Mouse (Mus musculus) lung, adult 2 months (tissue): ENCODE data around the gene Acacb. TPM values are rescaled to one million over a fixed set of nuclear protein-coding genes. Genes with fewer than 3 reads are reported as not detected.

Experiments used
- DNase-seq: peaks from one replicate; pipeline ENCODE4 v3.0.0; 2022
- H3K4me1 ChIP-seq: fragments of 200-500 bp; 2 replicates; pipeline ENCODE4 v1.6.1; 2011; ENCODE audit warnings: low read length; ENCODE audit not compliant: control insufficient read depth, insufficient read depth
- H3K4me3 ChIP-seq: fragments of 200-500 bp; replicated peaks from 2 replicates; pipeline ENCODE3; 2011; ENCODE audit warnings: low read depth, mild to moderate bottlenecking, control low read depth, low read length; ENCODE audit errors: extremely low read depth
- CTCF ChIP-seq: fragments of 200-500 bp; IDR thresholded peaks from 2 replicates; pipeline ENCODE4 v1.5.1; 2011; ENCODE audit warnings: mild to moderate bottlenecking, low read length, control low read depth; ENCODE audit not compliant: insufficient read depth
- POLR2A ChIP-seq: fragments of 200-500 bp; IDR thresholded peaks from 2 replicates; pipeline ENCODE4 v1.6.1; 2011; ENCODE audit warnings: low read depth, mild to moderate bottlenecking, control low read depth, low read length, borderline replicate concordance; ENCODE audit errors: extremely low read depth
- WGBS: fragments of 180-500 bp; shearing (Covaris S2); methylation state at CpG from one replicate; pipeline ENCODE4 v1.1.7; 2018; 5-methylcytosine and 5-hydroxymethylcytosine counted together
- polyA plus RNA-seq: library from polyadenylated mRNA; depleted of rRNA; stranded (reverse); fragments of >200 nt; gene quantifications from 2 replicates; pipeline ENCODE4 v1.2.3, GENCODE M21; 2012; rRNA removed

Gene Acacb
- polyA plus RNA-seq, result 20.0 and 37.5 TPM in 2 replicates

DNA sequence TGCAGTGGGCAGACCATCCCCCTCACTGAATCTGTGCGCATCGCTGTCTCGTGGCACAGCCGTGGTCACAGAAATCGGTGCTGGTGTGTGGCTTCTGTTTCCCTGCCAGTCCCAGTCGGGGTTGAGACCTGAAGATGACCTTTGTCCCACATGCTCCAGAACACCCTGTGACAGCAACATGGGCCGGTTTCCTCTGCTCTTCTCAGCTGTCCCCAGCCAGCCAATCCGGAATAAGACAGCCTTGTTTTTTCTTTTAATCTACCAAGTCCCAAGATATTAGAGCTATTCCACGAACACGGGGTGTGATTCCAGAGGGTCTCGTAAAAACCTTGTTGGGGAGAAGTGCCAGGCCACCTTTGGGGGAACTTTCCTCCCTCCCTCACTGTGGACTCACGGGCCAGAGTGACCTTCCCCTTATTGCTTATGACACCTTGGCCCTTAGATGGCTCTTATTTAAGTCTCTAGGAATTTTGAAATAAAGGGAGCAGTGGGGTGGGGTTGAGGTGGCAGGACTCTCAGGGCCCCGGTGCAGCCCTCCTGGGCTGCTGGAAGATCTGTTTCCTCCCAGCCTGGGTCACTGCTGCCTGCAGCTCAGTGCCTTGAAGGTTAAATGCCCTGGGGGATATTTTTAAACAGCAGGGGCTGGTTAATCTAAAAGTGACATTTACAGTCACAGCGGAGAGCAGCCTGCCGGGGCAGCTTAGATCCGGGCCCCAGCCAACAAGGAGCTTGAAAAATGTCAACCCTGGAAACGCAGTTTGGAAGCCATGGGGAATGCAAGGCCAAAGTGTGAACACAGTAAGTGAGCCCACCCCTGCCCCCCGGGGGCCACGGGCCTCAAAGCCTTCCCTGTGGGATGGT is at the start of gene Acacb:
TSS of gene Acacb (plus strand) at position 508 of the 861 bp plus-strand sequence.
- H3K4me3 ChIP-seq, result no peak within 1 kb of the TSS
- no peak for TF ChIP-seq POLR2A
- no peak for TF ChIP-seq CTCF
- 40% methylated on average over 19 of the region's 19 CpGs for WGBS
- no peaks in the 10 kb centered on the region for H3K4me1 ChIP-seq
- DNase-seq, result no peak

DNA sequence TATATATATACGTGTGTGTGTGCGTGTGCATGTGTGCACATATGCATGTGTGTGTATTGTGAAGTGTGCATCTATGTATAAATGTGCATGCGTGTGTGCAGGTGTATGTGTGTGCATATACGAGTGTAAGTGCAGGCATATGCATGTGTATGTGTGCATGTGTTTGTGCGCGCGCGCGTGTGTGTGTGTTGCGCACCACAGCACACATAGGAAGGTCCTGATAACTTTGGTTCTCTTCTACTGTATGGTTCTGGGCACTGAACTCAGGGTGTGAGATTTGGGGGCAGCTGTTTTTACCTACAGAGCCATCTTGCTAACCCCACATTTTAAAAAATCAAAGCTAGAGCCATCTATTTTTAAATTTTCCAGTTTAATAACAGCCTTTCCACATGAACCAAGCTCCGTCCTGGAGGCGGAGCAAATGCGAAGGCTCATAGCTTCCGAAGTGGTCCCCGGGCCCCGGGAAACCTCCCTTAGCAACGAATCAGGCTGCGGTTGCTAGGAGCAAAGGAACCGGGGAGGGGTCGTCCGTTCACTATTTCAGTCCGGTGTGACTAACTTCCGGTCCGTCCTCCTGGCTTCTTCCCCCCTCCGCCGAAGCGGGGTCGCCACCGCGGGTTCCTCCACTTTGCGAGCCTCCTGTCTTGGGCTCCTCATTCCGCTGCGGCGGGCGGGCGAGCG is 46.5 kb upstream of the Acacb start:
- TF ChIP-seq CTCF (no peak), POLR2A (peak; percentile 42; the same call in 1 of the 2 replicates)

DNA sequence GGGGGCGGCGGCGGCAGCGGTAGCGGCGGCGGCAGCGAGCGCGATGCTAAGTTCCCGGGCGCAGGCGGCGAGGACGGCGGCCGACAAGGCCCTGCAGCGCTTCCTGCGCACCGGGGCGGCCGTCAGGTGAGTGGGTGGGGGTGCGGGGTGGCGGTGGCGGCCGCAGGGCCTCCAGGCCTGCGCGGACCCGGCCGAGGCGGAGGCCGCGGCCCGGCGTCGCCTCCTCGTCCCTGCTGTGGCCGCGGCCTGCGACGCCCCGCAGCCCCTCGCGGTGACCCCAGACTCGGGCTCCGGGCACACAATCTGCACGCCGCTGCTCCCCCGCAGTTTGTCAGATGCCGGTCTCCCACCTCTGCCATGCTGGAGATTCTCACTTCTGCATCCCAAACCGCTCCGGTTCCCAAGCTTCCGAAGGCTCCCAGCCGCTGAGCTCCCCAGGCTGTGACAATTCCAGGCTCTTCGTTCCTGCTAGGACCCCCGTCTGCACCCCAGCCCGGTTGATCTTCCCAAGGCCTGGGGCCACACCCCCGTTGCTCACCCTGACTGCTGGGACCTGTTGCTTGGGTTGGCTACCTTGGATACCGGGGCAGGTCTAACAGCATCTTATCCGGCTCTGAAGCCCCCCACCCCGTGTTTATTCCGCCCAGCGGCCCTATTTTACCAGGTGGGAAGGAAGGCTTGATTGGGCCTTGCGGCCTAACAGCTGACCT is 45.8 kb upstream of the Acacb start:
- no peak for DNase-seq
- Histone ChIP-seq H3K4me1 (peaks cover 5% of the 10 kb centered on the region), H3K4me3 (peak overlapping the region; percentile 60)
- no peak for TF ChIP-seq CTCF
- no peak for TF ChIP-seq POLR2A
- 3% methylated on average over 64 of the region's 64 CpGs for WGBS

More for the DNA sequence above, 46.5 kb upstream of the Acacb start:
- Histone ChIP-seq H3K4me1 (peaks cover 5% of the 10 kb centered on the region), H3K4me3 (peak overlapping the region; percentile 60)
- 8% methylated on average over 37 of the region's 37 CpGs for WGBS
- DNase-seq, result peak; percentile 96

DNA sequence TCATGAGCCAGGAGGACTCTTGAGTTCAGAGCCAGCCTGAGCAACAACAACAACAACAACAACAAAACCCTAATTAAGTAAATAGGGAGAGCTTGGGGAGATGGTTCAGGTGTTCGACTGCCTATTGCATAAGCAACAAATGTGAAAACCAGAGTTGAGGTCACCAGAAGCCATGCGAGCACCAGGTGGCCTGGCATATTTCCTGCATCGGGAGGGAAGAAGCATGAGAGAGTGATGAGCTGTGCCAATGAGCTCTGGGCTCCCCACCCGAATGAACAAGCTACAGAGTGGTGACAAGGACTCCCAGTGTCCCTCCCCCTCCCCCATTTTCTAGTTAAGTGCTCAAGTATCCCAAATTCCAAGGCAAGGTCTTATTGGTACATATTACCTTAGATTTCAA is 44.5 kb upstream of the Acacb start:
- H3K4me1 ChIP-seq, result peaks cover 5% of the 10 kb centered on the region
- no peak overlapping the region for H3K4me3 ChIP-seq
- DNase-seq, result no peak
- WGBS, result 75% methylated on average over 4 of the region's 4 CpGs
- TF ChIP-seq POLR2A, result no peak

- DNase-seq, result no peak
- Histone ChIP-seq H3K4me3 (no peak overlapping the region), H3K4me1 (peaks cover 5% of the 10 kb centered on the region)
- TF ChIP-seq CTCF, result no peak
- 76% methylated on average over 1 of the region's 1 CpGs for WGBS
Observed at GRCm38 (mm10) chr5:114102807-114103206, 43.5 kb upstream of the Acacb start.

- no peak overlapping the region for H3K4me3 ChIP-seq
- DNase-seq, result no peak
- no peak for TF ChIP-seq POLR2A
- TF ChIP-seq CTCF, result no peak
- H3K4me1 ChIP-seq, result no peaks in the 10 kb centered on the region
- WGBS, result 72% methylated on average over 16 of the region's 16 CpGs
Observed at GRCm38 (mm10) chr5:114106391-114106935, 39.9 kb upstream of the Acacb start.

- Histone ChIP-seq H3K4me1 (no peaks in the 10 kb centered on the region), H3K4me3 (no peak overlapping the region)
- no peak for DNase-seq
- 76% methylated on average over 6 of the region's 6 CpGs for WGBS
- no peak for TF ChIP-seq POLR2A
- TF ChIP-seq CTCF, result peak; percentile 27; the same call in 1 of the 2 replicates
Observed at GRCm38 (mm10) chr5:114113334-114113733, 33.0 kb upstream of the Acacb start.

DNA sequence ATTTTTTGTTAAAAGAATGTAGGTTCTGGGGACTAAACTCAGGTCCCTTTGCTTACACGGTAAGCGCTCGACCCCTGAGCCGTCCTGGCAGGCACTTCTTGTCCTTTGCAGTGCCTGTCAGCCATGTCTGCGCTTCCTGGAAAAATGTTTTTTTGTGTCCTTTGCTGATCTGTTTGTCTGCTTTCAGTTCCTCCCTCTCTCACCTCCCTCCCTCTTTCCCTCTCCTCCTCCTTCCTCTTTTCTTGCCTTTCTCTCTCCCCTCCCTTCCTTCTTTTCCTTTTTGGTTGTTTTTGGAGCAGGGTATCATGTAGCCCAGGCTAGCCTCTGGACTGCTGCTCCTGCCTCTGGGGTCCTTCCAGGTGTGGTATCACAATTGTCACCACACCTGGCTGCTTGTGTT is 31.3 kb upstream of the Acacb start:
- no peaks in the 10 kb centered on the region for H3K4me1 ChIP-seq
- TF ChIP-seq CTCF (no peak), POLR2A (no peak)
- 67% methylated on average over 5 of the region's 5 CpGs for WGBS
- DNase-seq, result no peak
- H3K4me3 ChIP-seq, result no peak overlapping the region

- H3K4me1 ChIP-seq, result no peaks in the 10 kb centered on the region
- DNase-seq, result no peak
- 82% methylated on average over 7 of the region's 7 CpGs for WGBS
- TF ChIP-seq POLR2A (no peak), CTCF (no peak)
- no peak overlapping the region for H3K4me3 ChIP-seq
Observed at GRCm38 (mm10) chr5:114116586-114116985, 29.7 kb upstream of the Acacb start.
